Mouse (Mus musculus): Measurements from ENCODE around the gene Kif6. TPM values are rescaled to one million over a fixed set of nuclear protein-coding genes. Genes with fewer than 3 reads are reported as not detected.

Gene Kif6
- total RNA-seq, 2 experiments from 2014 or later = not detected

DNA sequence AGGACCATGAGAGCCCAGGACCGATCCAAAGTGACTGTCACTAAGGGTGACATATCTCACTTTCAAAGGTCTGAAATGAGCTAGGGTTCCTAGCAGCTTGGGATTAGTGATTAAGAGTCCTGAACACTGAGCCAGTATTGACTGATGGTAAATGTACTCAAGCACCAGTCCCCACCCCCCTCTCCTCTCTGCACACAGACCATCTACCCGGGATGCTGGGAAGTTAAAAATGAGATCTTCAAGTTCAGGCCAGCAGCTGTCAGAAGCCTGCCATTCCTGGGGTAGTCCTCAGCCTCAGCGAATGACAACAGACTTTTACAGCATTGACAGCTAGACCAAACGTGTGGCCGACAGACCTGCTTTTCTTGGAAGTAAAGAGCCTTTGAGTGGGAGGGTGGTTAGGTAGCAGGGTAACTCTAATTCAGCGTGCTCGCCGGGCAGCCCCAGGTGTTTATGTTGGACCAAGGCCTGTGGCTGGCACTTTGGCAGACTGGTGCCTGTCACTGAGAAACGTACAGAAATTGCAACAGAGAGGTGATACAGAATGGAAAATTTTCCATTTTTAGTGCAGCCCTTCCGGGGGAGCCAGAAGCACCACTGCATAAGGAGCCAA, 156.9 kb downstream of the Kif6 start:
- intact Hi-C loops (cut with DNase I; ENCODE audit: low total_unique reads) = no loop called here

DNA sequence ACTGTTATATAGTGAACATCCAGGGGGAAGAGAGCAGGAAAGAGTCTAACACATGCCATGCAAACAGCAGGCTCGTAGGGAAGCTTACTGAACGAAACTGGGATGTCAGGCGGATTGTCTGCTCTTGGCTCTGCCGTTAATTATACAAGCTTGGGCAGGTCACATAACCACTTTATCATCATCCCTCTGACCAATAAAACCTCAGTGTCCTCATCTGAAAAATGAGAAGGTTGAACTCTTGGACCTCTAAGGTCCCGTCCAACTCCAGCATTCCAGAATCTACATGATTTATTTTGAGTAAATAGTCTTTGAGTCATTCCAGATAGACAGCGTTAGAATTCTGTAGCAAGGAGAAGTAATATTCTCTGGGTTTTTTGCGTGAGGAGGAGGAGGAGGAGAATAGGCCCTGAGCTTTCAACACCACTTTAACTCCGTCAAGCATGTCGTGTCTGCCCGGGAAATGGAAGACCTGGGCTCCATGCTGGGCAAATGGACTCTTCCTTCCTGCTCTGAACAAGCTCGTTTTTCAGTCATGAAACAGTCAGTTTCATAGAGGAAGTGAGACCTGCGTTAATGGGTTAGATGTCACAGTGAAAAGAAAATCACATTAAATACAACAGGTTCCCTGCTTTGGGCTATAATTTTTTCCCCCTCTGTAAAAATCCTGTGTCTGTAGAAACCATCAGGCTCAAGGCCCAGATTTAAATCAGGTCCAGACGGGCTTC, 162.3 kb downstream of the Kif6 start:
- DNase-seq = no peak
- intact Hi-C loops (cut with DNase I; ENCODE audit: low total_unique reads) = no loop called here

More for the DNA sequence above, 156.9 kb downstream of the Kif6 start:
- no peak for DNase-seq

DNA sequence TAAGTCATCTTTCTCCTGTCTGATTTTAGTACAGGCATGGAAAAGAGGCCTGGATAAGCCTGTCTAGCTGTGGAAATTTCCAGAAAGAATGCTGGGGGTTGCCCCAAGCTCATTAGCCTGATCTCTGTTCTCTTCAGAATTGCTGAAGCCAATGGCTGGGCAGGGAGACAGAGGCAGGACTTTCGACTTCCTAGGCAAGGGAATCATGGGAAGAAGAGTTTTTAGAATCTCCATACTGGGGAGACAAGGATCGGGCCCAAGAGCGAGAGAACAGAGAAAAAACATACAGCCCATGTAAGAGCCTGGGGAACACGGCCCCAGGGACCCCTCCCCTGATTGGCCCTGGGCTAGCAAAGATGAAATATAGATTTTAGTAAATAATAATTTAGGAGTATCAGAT, 164.1 kb downstream of the Kif6 start:
- intact Hi-C loops (cut with DNase I; ENCODE audit: low total_unique reads) = no loop called here
- no peak for DNase-seq

DNA sequence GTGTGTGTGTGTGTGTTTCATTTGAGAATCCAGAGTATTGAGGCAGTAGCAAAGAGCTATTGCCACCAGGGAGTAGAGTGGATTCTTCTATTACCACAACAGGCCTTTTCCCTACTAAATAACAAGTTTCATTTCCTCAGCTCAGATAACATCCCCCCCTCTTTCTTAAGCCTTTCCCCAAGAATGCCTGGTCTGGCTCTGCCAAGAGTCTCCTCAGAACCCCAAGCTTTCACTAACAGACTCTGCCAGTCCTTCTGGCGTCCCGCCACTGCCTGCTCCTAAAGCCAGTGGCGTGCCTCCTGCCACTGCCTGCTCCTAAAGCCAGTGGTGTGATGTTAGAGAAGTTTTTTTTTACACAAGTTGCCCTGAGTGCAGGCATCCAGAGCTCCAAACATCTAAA, 164.6 kb downstream of the Kif6 start:
- intact Hi-C loops (cut with DNase I; ENCODE audit: low total_unique reads) = no loop called here
- DNase-seq = peak; percentile 38

DNA sequence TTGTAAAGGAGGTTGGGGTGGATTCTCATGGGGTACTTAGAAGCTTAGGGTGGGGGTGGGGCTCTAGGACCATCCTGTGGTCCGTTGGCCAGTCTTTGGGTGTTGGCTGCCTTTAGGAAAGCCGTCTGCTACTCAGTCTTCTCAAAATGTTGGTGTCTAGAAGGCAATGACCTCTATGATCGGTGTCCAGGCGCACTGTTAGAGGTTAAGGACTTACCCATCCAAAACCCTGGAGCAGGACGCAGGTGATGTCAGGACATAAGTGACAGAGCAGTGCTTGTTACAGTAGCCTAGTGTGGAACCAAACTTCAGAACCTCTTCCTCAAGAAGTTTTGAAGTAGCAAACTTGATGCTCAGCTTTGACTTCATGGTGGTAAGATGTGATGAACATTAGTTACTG, 170.9 kb downstream of the Kif6 start:
- intact Hi-C loops (cut with DNase I; ENCODE audit: low total_unique reads) = no loop called here
- no peak for DNase-seq

DNA sequence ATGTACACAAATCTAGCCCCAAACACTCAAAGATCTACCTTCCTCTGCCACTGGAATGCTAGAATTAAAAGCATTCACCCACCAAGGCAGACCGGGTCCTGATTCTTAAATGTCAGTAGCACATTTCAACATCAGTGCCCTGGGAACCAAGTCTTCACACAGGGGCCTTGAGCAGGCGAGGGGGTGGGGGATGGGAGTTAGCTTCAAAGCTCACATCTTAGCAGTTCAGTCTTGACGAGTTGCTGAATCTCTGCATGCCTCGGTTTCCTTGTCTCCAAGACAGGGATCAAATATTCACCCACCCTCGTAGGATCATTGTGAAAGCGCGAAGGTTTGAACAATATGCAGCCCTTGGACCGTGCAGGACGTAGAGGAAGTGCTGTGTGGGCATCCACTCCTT, 172.4 kb downstream of the Kif6 start:
- DNase-seq = no peak
- intact Hi-C loops (cut with DNase I; ENCODE audit: low total_unique reads) = no loop called here

GRCm38 (mm10) chr17:49788187-49788974, 173.4 kb downstream of the Kif6 start:
- intact Hi-C loops (cut with DNase I; ENCODE audit: low total_unique reads) = no loop called here
- no peak for DNase-seq

DNA sequence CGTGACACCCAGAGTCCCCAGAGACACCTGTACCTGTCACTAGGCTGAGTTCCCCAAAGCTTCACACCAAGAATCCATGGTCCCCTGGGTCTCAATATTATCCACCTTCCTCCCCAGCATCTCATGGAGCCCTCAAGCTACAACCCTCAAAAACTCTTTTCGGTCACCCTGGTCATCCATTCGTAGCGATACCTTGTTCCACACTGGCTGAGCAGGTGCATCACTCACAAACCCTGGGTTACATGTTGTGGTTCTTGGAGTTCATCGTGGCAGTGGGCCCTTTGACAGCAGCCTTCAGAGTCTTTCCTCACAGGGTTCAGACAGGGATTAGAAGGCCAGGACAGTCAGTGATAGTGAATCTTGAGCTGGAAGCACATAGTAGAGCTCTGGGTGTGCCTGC, 176.6 kb downstream of the Kif6 start:
- intact Hi-C loops (cut with DNase I; ENCODE audit: low total_unique reads) = no loop called here
- DNase-seq = no peak

DNA sequence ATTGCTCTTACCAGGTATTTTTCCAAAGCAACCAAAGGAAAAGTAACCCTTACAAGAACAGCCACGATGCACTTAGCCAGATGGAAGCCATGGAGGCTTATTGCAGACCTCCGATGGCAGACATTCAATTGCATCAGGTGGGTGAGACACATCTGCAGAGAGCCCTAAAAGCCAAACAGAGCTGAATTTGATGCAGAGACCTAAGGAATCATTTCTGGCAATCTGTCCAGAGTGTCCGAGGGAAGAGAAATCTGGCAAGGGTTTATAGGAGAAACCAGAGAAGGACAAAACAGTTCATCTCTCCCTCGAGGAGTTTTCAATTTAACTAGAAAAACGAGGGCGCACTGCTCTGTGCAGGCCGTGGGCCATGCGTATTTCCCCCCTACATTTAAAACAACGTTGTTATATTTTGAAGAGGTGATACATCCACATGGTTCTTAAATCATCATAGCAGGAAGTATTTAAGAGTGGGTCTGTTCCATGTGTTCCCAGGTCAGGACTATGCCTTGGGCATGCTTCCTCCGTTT, 177.3 kb downstream of the Kif6 start:
- intact Hi-C loops (cut with DNase I; ENCODE audit: low total_unique reads) = no loop called here
- no peak for DNase-seq

- intact Hi-C loops (cut with DNase I; ENCODE audit: low total_unique reads) = no loop called here
- no peak for DNase-seq
Observed at GRCm38 (mm10) chr17:49792946-49793345, 178.0 kb downstream of the Kif6 start.

GRCm38 (mm10) chr17:49793965-49794364, 179.0 kb downstream of the Kif6 start:
- intact Hi-C loops (cut with DNase I; ENCODE audit: low total_unique reads) = no loop called here

GRCm38 (mm10) chr17:49795241-49795640, 180.3 kb downstream of the Kif6 start:
- intact Hi-C loops (cut with DNase I; ENCODE audit: low total_unique reads) = no loop called here
- DNase-seq = no peak

More at GRCm38 (mm10) chr17:49793965-49794364, 179.0 kb downstream of the Kif6 start:
- DNase-seq = no peak

- intact Hi-C loops (cut with DNase I; ENCODE audit: low total_unique reads) = no loop called here
- no peak for DNase-seq
Observed at GRCm38 (mm10) chr17:49796116-49796515, 181.2 kb downstream of the Kif6 start.

DNA sequence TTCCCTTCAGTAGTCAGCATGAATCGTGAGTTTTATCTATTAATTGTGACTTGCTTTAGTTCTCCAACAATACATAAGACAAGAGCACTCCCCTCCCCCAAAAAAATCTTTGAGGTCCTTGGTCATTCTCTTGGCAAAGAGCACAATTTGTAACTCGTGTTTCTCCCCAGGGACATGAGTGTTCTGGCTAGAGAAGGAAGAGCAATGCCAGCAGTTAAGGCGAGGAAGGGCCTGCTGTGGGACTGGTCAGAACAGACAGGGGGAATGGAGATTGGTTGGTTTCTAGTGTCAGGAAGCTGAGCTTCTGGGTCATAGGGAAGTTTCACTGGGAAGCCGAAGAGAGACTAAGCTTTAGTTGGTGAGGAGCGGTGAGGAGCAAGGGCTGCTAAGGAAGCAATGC, 184.2 kb downstream of the Kif6 start:
- intact Hi-C loops (cut with DNase I; ENCODE audit: low total_unique reads) = no loop called here
- no peak for DNase-seq

GRCm38 (mm10) chr17:49800157-49800556, 185.2 kb downstream of the Kif6 start:
- no peak for DNase-seq
- intact Hi-C loops (cut with DNase I; ENCODE audit: low total_unique reads) = no loop called here

GRCm38 (mm10) chr17:49807461-49807860, 192.5 kb downstream of the Kif6 start:
- intact Hi-C loops (cut with DNase I; ENCODE audit: low total_unique reads) = no loop called here
- no peak for DNase-seq

GRCm38 (mm10) chr17:49808712-49809343, 193.9 kb downstream of the Kif6 start:
- intact Hi-C loops (cut with DNase I; ENCODE audit: low total_unique reads) = no loop called here

GRCm38 (mm10) chr17:49813893-49814640, 199.1 kb downstream of the Kif6 start:
- DNase-seq = no peak
- intact Hi-C loops (cut with DNase I; ENCODE audit: low total_unique reads) = no loop called here

More at GRCm38 (mm10) chr17:49808712-49809343, 193.9 kb downstream of the Kif6 start:
- no peak for DNase-seq

DNA sequence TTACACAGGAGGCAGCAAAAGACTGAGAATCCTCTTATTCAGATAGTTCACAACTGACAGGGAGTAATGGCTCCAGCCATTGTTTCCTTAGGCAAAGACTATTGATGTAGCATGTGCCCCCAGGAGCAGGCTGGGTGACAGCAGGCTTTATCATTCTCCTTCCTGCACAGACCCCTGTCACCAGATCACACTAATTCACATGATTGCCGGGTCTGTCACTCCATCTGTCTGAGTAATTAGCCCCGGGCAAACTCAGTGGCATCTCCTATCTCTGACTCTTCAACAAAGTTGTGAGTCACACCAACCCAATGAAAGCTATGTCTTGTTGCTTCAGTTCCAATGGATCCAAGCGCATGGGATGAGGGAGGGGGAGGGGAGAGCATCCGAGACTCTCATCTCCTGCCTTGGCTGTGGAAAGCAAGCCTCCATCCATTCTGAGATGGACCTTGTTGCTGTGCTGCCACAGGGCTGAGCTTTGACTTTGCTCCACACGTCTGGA, 201.2 kb downstream of the Kif6 start:
- intact Hi-C loops (cut with DNase I; ENCODE audit: low total_unique reads) = no loop called here
- DNase-seq = no peak
